In the genomic region with DNA sequence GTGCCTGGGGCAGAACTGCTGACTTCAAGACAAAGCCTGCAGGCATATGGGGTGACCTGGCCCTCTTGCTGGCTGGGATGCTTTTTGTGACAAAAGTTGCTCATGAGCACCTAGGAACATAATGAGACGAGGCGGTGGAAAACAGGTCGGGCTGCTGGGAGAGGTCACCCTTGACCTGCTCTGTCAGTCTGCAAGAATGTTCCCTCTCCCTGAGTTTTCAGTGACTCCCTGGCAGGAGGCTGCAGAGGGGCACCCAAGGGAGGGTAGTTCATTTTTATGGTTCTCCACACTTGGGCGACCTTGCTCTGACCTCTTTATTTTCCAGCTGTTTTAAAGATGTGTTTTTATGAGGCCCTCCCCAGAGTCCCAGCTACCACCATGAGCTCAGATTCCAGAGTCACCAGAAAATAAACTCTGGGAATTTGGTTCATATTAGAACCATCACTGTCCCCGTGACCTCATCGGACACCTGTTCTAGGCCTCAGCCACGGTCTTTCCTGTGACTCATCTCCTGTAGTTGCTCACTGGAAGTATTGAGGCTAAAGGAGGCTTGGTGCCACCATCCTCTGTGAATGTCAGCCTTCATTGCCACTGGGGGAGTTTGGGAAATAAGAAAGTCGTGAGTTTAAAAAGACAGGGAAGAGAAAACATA, we compare ENCODE assay signal across 18 mouse cellular contexts.
DNase-seq lines count a peak whose midpoint lies in the region; ATAC-seq lines count a peak whose summit lies in the region.
"Had no signal": no experiment of that assay in that cellular context is flagged by ENCODE, and none has a peak within 500 bp of the region (broad histone marks: within the 10 kb centered on the region; RNA-seq: fewer than 3 reads in every experiment).

No protein-coding gene starts in this region.

- no peak overlapping the region for H3K27ac ChIP-seq in heart, embryonic 12.5 days (ENCODE audit: poor library complexity, severe bottlenecking)
- no peak overlapping the region for H3K27ac ChIP-seq in liver, embryonic 11.5 days (ENCODE audit: low read depth, low read length)
- H3K27ac ChIP-seq: heart, embryonic 10.5 days; midbrain, embryonic 13.5 days had no signal

- 75% methylated on average over 8 of the region's 8 CpGs for WGBS in heart, embryonic 12.5 days
- WGBS in liver, embryonic 11.5 days = 72% methylated on average over 8 of the region's 8 CpGs

- H3K4me2 ChIP-seq in heart, embryonic 12.5 days = no peak overlapping the region
- no peak overlapping the region for H3K4me2 ChIP-seq in liver, embryonic 11.5 days
- H3K4me2 ChIP-seq: midbrain, embryonic 13.5 days had no signal

- no peaks in the 10 kb centered on the region for H3K27me3 ChIP-seq in heart, embryonic 12.5 days (replicated peaks)
- H3K27me3 ChIP-seq in liver, embryonic 11.5 days (replicated peaks; ENCODE audit: control insufficient read depth, insufficient read depth, low read length) = no peaks in the 10 kb centered on the region
- H3K27me3 ChIP-seq: midbrain, embryonic 13.5 days had no signal

- H3K4me1 ChIP-seq in heart, embryonic 12.5 days (replicated peaks) = peaks cover 5% of the 10 kb centered on the region
- H3K4me1 ChIP-seq in liver, embryonic 11.5 days (replicated peaks; ENCODE audit: control insufficient read depth, insufficient read depth, low read length) = no peaks in the 10 kb centered on the region

- H3K9me3 ChIP-seq in heart, embryonic 12.5 days (replicated peaks) = no peaks in the 10 kb centered on the region
- no peaks in the 10 kb centered on the region for H3K9me3 ChIP-seq in liver, embryonic 11.5 days (ENCODE audit: control insufficient read depth, low read length)
- H3K9me3 ChIP-seq: heart, embryonic 10.5 days; midbrain, embryonic 13.5 days had no signal

- DNase-seq in heart, postnatal 10 days = peak; percentile 28 to 42
- DNase-seq in 3134 (ENCODE audit: extremely low read depth, insufficient read length, low spot score) = peak; percentile 35
- DNase-seq in gastrocnemius, postnatal 25 days = peak; percentile 47
- no peak for DNase-seq in layer of hippocampus, adult 8-10 months (ENCODE audit: low spot score in 2 of 2)
- DNase-seq in cerebellum, adult 11-12 months = no peak
- no peak for DNase-seq in liver, embryonic 11.5 days (ENCODE audit: low spot score)
- DNase-seq: cerebellum, adult 8-10 months; layer of hippocampus, postnatal 36 days; left cerebral cortex, postnatal 4 days; lung, adult 18-20 months; lung, postnatal 36 days; right cerebral cortex, postnatal 14 days; thymus, adult 18-20 months had no signal

- intact Hi-C loops in heart, postnatal 10 days (cut with DNase I) = no loop called here

- no peak overlapping the region for H3K9ac ChIP-seq in heart, embryonic 12.5 days
- H3K9ac ChIP-seq in liver, embryonic 11.5 days (ENCODE audit: low read depth, low read length) = no peak overlapping the region
- H3K9ac ChIP-seq: midbrain, embryonic 13.5 days had no signal

- no peaks in the 10 kb centered on the region for H3K36me3 ChIP-seq in heart, embryonic 12.5 days
- no peaks in the 10 kb centered on the region for H3K36me3 ChIP-seq in liver, embryonic 11.5 days (ENCODE audit: control insufficient read depth, insufficient read depth, low read length)
- H3K36me3 ChIP-seq: heart, embryonic 10.5 days; midbrain, embryonic 13.5 days had no signal

- no peak for ATAC-seq in heart, embryonic 12.5 days (ENCODE audit: insufficient number of reproducible peaks, low FRiP score)
- ATAC-seq in CD4-positive, CD25-positive, alpha-beta regulatory T cell, adult 4 months = peak; percentile 31
- no peak for ATAC-seq in liver, embryonic 11.5 days (replicated peaks; ENCODE audit: low FRiP score)
- ATAC-seq: forebrain, embryonic 14.5 days; midbrain, embryonic 13.5 days had no signal

- no peak overlapping the region for H3K4me3 ChIP-seq in heart, embryonic 12.5 days
- no peak overlapping the region for H3K4me3 ChIP-seq in liver, embryonic 11.5 days (ENCODE audit: low read depth, low read length)
- H3K4me3 ChIP-seq: heart, embryonic 10.5 days; midbrain, embryonic 13.5 days had no signal

Comparison
In these comparisons a context has a peak if more than half of its experiments do, and no peak if none do; other contexts are left out.
1. DNase-seq: peak in heart, postnatal 10 days (2 of 2), 3134 (single experiment) and gastrocnemius, postnatal 25 days (single experiment); none in layer of hippocampus, adult 8-10 months (0 of 2), cerebellum, adult 11-12 months (single experiment) and liver, embryonic 11.5 days (single experiment).